ENCODE assay signal across 24 mouse cellular contexts in genomic region chr11:19154813-19155616, GRCm38 (mm10).
DNase-seq lines count a peak whose midpoint lies in the region; ATAC-seq and TF ChIP-seq lines count a peak whose summit lies in the region.
"Had no signal": no experiment of that assay in that cellular context is flagged by ENCODE, and none has a peak within 500 bp of the region (broad histone marks: within the 10 kb centered on the region; RNA-seq: fewer than 3 reads in every experiment).

No protein-coding gene starts in this region.

- no peak overlapping the region for H3K4me2 ChIP-seq in forebrain, postnatal 0 days (ENCODE audit: low read depth)
- H3K4me2 ChIP-seq: embryonic facial prominence, embryonic 12.5 days; forebrain, embryonic 13.5 days; forebrain, embryonic 15.5 days had no signal

- DNase-seq in heart, adult 11 months, result peak; percentile 53
- no peak for DNase-seq in heart, postnatal 4 days
- DNase-seq in forebrain, postnatal 0 days, result no peak
- DNase-seq in right cerebral cortex, postnatal 25 days, result no peak
- DNase-seq in cerebellum, adult 8-10 months, result no peak
- DNase-seq: adrenal gland, adult 8-10 months; adrenal gland, postnatal 14 days; adrenal gland, postnatal 36 days; B cell, adult 2 months; cerebellum, adult 11-12 months; cerebellum, adult 2 months; cerebellum, adult 9-11 months; cerebellum, postnatal 14 days; cerebellum, postnatal 36 days had no signal

- H3K9me3 ChIP-seq in forebrain, postnatal 0 days (ENCODE audit: low read length), result no peaks in the 10 kb centered on the region
- H3K9me3 ChIP-seq: embryonic facial prominence, embryonic 10.5 days; embryonic facial prominence, embryonic 12.5 days; forebrain, embryonic 13.5 days; forebrain, embryonic 15.5 days had no signal

- no peak overlapping the region for H3K27ac ChIP-seq in forebrain, postnatal 0 days (ENCODE audit: low read depth, low read length)
- H3K27ac ChIP-seq: embryonic facial prominence, embryonic 10.5 days; embryonic facial prominence, embryonic 12.5 days; forebrain, embryonic 13.5 days; forebrain, embryonic 15.5 days had no signal

- no peak overlapping the region for H3K9ac ChIP-seq in forebrain, postnatal 0 days
- H3K9ac ChIP-seq: embryonic facial prominence, embryonic 12.5 days; forebrain, embryonic 13.5 days; forebrain, embryonic 15.5 days had no signal

- no peak overlapping the region for H3K4me3 ChIP-seq in forebrain, postnatal 0 days (ENCODE audit: low read depth, low read length)
- H3K4me3 ChIP-seq: embryonic facial prominence, embryonic 10.5 days; embryonic facial prominence, embryonic 12.5 days; forebrain, embryonic 13.5 days; forebrain, embryonic 15.5 days had no signal

- 92% methylated on average over 4 of the region's 4 CpGs for WGBS in forebrain, postnatal 0 days

- no peaks in the 10 kb centered on the region for H3K27me3 ChIP-seq in forebrain, postnatal 0 days (ENCODE audit: insufficient read depth, low read length)
- H3K27me3 ChIP-seq: CH12.LX; embryonic facial prominence, embryonic 12.5 days; forebrain, embryonic 13.5 days; forebrain, embryonic 15.5 days had no signal

- H3K36me3 ChIP-seq in forebrain, postnatal 0 days (ENCODE audit: insufficient read depth), result no peaks in the 10 kb centered on the region
- H3K36me3 ChIP-seq: embryonic facial prominence, embryonic 10.5 days; embryonic facial prominence, embryonic 12.5 days; forebrain, embryonic 15.5 days had no signal

- peak; percentile 28; the same call in 1 of the 2 replicates for ATAC-seq in common myeloid progenitor, adult 5-6 weeks (replicated peaks; ENCODE audit: low read depth, poor library complexity, severe bottlenecking)
- 0 out of 2 replicates have a peak, but pooled peaks have one; percentile 16 for ATAC-seq in megakaryocyte progenitor cell, adult 5-6 weeks (replicated peaks; ENCODE audit: poor library complexity)
- no peak for ATAC-seq in forebrain, postnatal 0 days
- ATAC-seq: activated CD4-positive, CD25-positive, alpha-beta regulatory T cell, adult 4 months; CD4-positive, CD25-positive, alpha-beta regulatory T cell, adult 4 months; forebrain, embryonic 13.5 days; forebrain, embryonic 15.5 days; Patski had no signal

- TF ChIP-seq CTCF in forebrain, postnatal 0 days (IDR thresholded peaks at IDR 0.05; ENCODE audit: low read depth), result no peak

- no peaks in the 10 kb centered on the region for H3K4me1 ChIP-seq in forebrain, postnatal 0 days (ENCODE audit: insufficient read depth)
- H3K4me1 ChIP-seq: embryonic facial prominence, embryonic 12.5 days had no signal
